Mouse (Mus musculus): ENCODE data around the gene Dapk2.

Gene Dapk2

GRCm38 (mm10) chr9:66184572-66184971, 26.5 kb downstream of the Dapk2 start:
- no peak for DNase-seq (ENCODE audit: low spot score in 2 of 2)

GRCm38 (mm10) chr9:66186426-66186825, 28.4 kb downstream of the Dapk2 start:
- DNase-seq (ENCODE audit: low spot score in 2 of 2) = no peak

DNA sequence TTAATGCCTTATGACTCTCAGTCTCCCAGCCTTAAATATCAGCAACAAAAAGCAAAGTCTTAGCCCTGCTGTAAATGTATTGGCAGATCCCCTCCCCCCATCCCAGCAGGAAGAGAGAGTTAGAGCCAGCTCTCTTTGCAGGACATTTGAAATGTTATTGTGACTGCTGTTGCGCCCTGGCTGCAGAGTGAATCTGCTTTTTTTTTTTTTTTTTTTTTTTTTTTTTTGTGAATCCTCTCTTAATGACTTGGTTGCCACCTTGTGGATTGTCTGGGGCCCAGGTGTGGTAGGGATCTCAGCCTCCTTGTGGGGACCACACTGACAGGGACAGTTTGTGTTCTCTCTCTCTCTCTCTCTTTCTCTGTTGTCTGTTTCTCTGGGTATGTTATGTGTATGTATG, 31.0 kb downstream of the Dapk2 start:
- no peak for DNase-seq (ENCODE audit: low spot score in 2 of 2)

GRCm38 (mm10) chr9:66194003-66194402, 36.0 kb downstream of the Dapk2 start:
- DNase-seq (ENCODE audit: low spot score in 2 of 2) = no peak

GRCm38 (mm10) chr9:66196561-66196960, 38.5 kb downstream of the Dapk2 start:
- no peak for DNase-seq (ENCODE audit: low spot score in 2 of 2)

- DNase-seq (ENCODE audit: low spot score in 2 of 2) = no peak
Observed at GRCm38 (mm10) chr9:66198533-66198932, 40.5 kb downstream of the Dapk2 start.

- no peak for DNase-seq (ENCODE audit: low spot score in 2 of 2)
Observed at GRCm38 (mm10) chr9:66199657-66200410, 41.8 kb downstream of the Dapk2 start.

GRCm38 (mm10) chr9:66200411-66200789, 42.4 kb downstream of the Dapk2 start:
- DNase-seq (ENCODE audit: low spot score in 2 of 2) = no peak

DNA sequence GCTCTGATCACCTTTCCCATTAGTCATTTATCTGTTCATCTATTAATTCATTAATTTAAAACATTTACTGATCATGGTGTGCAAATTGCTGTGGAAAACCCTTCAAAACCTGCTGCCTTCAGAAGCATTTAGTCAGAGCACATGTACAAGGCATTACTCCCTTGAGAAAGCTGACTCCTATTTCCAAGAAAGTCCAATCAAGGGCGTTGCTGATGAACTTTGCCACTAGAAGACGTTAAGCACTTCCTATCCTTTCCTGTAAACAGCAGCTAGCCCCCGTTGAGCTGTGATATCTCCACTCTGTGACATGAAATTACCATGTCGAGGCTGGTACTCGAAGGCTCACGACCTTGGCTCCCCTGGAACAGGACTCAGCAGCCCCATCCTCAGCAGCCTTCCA, 43.6 kb downstream of the Dapk2 start:
- DNase-seq (ENCODE audit: low spot score in 2 of 2) = no peak

- DNase-seq (ENCODE audit: low spot score in 2 of 2) = no peak
Observed at GRCm38 (mm10) chr9:66202463-66202862, 44.4 kb downstream of the Dapk2 start.

DNA sequence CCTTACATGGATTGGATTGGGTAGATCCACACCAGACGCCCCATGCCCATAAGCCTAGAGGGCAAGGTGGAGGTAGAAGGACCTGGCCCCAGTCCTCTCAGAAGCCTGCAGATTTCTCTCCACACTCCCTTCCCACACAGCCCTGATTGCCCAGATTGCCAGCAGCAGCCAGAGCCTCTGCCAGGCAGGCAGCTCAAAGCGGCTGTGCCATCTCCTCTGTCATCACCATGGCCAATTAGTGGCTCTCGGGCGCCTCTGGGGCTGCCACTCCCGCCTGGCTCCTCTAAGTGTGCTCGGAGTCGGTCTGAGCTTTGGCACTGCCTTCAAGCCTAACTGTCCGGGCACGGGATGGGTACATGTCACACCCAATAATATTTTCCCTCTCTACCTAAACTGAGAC, 47.7 kb downstream of the Dapk2 start:
- peak; percentile 3 to 7 for DNase-seq (ENCODE audit: low spot score in 2 of 2)

DNA sequence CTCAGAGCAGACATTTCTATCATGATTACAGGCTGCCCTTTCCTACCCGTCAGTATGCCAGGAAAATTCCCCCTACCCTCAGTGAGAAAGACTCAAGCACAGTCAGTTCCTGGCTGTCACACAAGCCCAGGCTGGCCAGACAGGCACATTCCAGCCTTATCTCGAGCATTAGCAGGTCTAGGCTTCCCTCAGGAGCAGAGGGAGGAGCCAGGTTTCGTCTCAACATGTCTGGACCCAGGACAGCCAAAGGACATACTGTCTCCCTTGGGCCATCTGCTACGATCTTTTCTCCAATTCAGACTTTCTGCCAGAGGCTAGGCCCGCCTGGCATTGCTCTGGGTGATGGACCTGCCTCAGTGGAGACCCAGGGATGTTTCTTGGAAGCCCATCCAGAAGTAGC, 48.8 kb downstream of the Dapk2 start:
- no peak for DNase-seq (ENCODE audit: low spot score in 2 of 2)

DNA sequence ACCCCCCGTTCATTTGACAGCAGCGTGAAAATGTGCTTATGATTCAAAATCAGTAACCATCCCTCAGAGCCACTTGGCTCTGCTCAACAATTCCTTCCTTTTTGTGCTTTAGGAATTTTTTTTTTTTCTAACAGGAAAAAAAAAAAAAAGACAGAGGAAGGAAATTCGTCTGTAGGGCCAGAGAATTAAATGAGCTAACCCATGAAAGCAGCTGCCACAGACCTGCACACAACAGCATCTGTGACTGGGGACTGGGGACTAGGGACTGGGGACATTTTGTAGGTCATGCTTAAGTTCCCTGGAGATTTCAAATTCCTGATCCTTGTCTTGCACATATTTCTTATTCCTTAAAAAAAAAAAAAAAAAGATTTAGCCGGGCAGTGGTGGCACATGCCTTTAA, 53.4 kb downstream of the Dapk2 start:
- DNase-seq (ENCODE audit: low spot score in 2 of 2) = no peak

DNA sequence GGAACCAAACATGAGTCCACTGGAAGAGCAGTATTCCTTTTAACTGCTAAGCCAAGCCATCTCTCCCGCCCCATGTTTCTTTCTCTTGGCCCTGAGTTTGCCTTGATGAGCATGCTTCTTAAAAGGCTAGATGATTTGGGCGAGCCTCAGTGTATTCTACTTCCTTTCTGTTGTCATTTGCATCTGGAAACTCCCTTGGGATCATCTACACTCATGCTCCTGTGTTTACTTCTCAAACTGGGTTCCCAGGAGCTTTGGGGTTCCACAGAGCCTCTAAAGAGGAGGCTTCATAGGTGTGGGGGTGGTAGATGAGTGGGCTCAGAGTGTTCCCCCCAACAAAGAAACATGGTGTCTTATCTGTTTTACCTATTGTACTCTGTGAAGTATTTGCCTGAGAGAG, 54.1 kb downstream of the Dapk2 start:
- DNase-seq (ENCODE audit: low spot score in 2 of 2) = no peak

- DNase-seq (ENCODE audit: low spot score in 2 of 2) = no peak
Observed at GRCm38 (mm10) chr9:66212802-66213201, 54.8 kb downstream of the Dapk2 start.

GRCm38 (mm10) chr9:66213386-66214032, 55.5 kb downstream of the Dapk2 start:
- no peak for DNase-seq (ENCODE audit: low spot score in 2 of 2)

- no peak for DNase-seq (ENCODE audit: low spot score in 2 of 2)
Observed at GRCm38 (mm10) chr9:66215551-66215950, 57.5 kb downstream of the Dapk2 start.

DNA sequence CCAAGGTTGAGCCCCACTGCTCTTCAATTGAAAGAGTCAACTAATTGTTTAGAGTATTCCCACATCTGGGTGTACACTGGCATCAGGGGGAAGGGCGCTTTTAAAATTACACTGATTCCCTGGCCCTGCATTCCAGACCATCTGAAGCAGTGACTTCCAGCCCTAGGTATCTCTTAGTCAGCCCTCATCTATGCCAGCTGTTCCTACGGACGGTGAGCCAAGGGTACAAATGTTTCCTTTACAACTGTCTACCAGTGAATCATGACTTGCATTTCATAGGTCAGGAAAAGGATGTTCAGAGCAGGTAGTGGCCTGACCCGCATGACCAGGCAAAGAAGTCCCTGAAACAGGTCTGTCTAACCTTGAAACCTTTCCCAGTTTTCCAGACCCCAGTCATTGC, 59.9 kb downstream of the Dapk2 start:
- no peak for DNase-seq (ENCODE audit: low spot score in 2 of 2)

DNA sequence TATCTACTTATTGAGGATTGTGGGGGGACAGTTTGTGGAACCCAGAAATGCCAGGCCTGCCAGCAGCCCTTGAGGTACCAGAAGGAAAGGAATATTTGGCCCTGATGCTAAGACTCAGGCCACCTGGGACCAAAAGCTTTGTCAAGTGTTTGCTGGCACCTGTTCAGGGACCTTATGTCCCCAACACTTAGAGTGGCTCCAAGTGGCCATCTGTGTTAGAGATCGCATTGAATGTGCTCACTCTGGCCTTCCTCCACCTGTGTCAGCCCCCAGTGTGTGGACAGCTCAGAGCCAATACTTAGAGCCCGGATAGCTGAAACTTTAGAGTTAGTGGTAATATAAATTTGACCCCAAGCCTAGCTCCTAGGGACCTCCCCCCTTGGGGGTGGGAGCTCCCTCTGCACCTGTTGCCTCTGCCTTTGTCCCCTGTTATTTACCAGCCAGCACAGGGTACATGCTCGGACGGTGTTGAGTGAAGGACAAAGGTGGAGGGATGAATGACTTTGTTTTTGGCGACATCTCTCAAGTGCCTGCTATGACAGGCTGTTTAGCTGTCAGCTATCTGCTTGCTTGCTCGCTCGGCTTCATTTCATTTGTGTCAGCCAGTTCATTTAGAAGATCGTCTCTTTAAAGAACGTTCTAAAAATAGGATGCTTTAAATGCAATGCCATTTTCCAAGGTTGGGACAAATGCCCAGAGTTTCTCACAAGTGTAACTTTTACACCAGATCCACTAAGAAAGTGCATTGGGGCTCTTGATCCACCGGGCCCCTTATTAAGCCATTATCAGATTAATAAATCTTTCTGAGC, 61.1 kb downstream of the Dapk2 start:
- no peak for DNase-seq (ENCODE audit: low spot score in 2 of 2)

DNA sequence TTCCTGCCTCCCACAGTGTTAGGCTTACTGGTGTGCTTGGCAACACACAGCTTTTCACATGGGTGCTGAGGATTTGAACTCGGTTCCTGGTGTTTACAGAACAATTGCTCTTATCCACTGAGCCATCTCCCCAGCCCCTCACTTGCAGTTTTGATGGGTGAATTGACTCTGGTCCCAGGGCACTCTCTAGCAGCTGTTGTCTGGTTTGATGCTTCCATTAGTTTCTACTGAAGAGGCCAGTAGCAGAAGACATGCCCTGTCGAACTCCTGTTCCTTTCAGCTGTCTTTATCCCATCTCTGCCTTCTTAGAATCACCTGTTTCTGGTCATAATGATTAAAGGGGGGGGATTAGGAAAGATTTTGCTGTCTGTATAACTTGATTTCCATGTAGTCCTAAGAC, 65.8 kb downstream of the Dapk2 start:
- DNase-seq (ENCODE audit: low spot score in 2 of 2) = no peak

DNA sequence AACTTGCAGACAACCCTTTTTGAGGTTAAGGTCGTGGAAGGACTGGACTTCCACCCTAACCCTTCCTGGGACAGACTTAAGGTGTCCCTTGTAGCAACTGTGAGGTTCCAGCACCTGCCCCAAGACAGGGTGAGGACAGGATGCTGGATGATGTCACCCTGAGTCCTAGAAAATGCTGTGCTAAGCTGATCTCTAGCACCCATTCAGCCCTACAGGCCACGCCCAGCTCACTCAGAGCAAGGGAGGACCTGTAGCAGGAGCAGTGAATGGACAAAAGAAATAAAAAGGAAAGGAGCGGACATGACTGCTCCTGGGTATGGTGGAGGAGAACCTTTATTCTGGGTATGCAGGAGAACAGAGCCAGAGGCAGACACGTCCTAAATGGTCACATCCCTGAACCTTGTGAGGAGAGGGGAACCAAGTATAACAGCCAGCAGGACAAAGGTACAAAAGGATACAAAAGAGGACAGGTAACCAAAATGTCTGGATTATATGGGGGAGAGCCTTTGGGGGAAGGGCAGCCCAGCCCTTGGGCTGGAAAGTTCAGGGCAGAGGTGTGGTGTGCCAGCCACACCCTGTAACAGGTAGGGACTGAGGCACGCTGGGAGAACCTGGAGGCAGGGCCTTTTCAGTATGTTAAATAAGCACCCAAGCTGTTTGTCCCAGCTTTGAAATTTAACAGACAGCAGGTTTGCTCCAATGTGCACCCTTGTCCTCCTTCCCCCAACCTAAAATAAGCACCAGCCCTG, 67.9 kb downstream of the Dapk2 start:
- DNase-seq (ENCODE audit: low spot score in 2 of 2) = no peak
